ENCODE assay signal across 7 mouse cellular contexts in the genomic region with DNA sequence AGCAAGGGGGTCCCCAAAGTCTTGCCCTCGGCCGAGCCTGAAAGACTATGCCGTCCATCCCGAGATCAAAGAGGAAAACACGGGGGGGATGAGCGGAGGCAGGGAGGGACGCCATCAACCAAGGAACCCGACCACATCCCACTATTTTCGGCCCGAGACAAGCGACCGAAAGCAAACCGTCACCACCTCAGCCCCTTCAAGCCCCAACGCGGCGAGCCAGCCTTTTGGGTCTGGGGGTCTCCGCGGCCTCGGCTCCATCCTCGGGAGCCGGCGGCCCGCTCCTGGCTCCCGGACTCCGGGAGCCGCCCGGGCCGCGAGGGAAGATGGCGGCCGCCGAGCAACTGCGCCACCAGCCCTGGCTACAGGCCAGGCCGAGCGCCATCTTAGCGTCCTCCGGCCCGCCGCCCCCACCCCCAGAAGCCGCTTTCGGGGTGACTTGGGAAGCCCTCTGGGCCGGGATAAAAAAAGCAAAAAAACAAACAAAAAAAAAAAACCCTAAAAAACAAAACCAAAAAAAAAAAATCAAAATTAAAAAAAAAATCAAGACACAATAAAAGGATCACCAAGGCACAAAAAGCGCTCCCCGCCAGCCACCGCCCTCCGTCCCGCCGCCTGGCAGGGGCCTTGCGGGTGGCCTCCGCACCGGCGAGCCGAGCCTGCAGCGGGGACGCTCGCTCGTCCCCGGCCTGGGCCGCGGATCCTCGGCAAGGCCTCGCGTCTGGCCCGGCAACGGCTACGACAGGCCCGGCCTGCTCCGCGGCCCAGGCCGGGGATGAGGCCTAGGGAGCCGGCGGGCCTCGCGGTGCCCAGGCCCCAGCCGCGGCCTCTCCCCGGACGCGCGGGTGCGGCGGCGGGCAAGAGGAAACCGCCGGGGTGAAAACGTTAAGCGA. TPM values are rescaled to one million over a fixed set of nuclear protein-coding genes. Genes with fewer than 3 reads are reported as not detected.
DNase-seq lines count a peak whose midpoint lies in the region; ATAC-seq and TF ChIP-seq lines count a peak whose summit lies in the region.

No protein-coding gene starts in this region.

- H3K79me2 ChIP-seq in liver, adult 2 months (ENCODE audit: control insufficient read depth, insufficient read depth, low read length): peaks cover 14% of the 10 kb centered on the region; the same call in 1 of the 2 replicates
- peaks cover 32% of the 10 kb centered on the region for H3K79me2 ChIP-seq in myocyte (ENCODE audit: control insufficient read depth, insufficient read depth)

- peaks cover 22% of the 10 kb centered on the region for H3K4me1 ChIP-seq in embryonic facial prominence, embryonic 12.5 days
- H3K4me1 ChIP-seq in liver, adult 2 months (ENCODE audit: control insufficient read depth, insufficient read depth, low read length): peaks cover 8% of the 10 kb centered on the region

- H3K27ac ChIP-seq in embryonic facial prominence, embryonic 12.5 days: peak overlapping the region; percentile 100
- peak overlapping the region; percentile 100 for H3K27ac ChIP-seq in liver, adult 2 months (replicated peaks; ENCODE audit: insufficient read depth, low read depth, low read length)

- peak overlapping the region; percentile 63 for H3K4me2 ChIP-seq in embryonic facial prominence, embryonic 12.5 days (replicated peaks)
- peak overlapping the region; percentile 77 for H3K4me2 ChIP-seq in myocyte (ENCODE audit: low read depth)

- WGBS in embryonic facial prominence, embryonic 12.5 days: under 1% methylated on average over 85 of the region's 87 CpGs
- under 1% methylated on average over 87 of the region's 87 CpGs for WGBS in liver, adult 2 months

- H3K9ac ChIP-seq in embryonic facial prominence, embryonic 12.5 days: peak overlapping the region; percentile 100
- H3K9ac ChIP-seq in liver, adult 2 months (ENCODE audit: low read depth, low read length): peak overlapping the region; percentile 100

- DNase-seq in adrenal gland, postnatal 25 days: peak; percentile 87
- DNase-seq in heart, adult 8-10 months (ENCODE audit: low spot score): peak; percentile 68
- peak; percentile 78 for DNase-seq in kidney, adult 9 months
- no peak for DNase-seq in liver, adult 2 months (ENCODE audit: extremely low read depth, low read depth, low spot score)
- peak; percentile 71 to 75 for DNase-seq in spleen, postnatal 36 days (ENCODE audit: low spot score in 2 of 2)

- H3K4me3 ChIP-seq in embryonic facial prominence, embryonic 12.5 days: peak overlapping the region; percentile 94
- peak overlapping the region; percentile 100 for H3K4me3 ChIP-seq in liver, adult 2 months (ENCODE audit: insufficient read depth, low read depth, low read length)
- peak overlapping the region; percentile 85 for H3K4me3 ChIP-seq in myocyte

- H3ac ChIP-seq in myocyte (ENCODE audit: control insufficient read depth, insufficient read length): peak overlapping the region; percentile 98

- no peak for TF ChIP-seq CTCF in liver, adult 2 months (IDR thresholded peaks at IDR 0.05; ENCODE audit: low read depth, low read length)

- no peaks in the 10 kb centered on the region for H3K9me3 ChIP-seq in embryonic facial prominence, embryonic 12.5 days

- no peak for TF ChIP-seq POLR2A in liver, adult 2 months (IDR thresholded peaks at IDR 0.05; ENCODE audit: extremely low read depth, insufficient read depth, low read length)
- TF ChIP-seq POLR2A in myocyte (IDR thresholded peaks at IDR 0.05; ENCODE audit: insufficient read length, low read depth): peak; percentile 41

- no peak for ATAC-seq in embryonic facial prominence, embryonic 12.5 days (ENCODE audit: insufficient number of reproducible peaks, insufficient read depth, low FRiP score, low TSS enrichment)

- no peaks in the 10 kb centered on the region for H3K27me3 ChIP-seq in embryonic facial prominence, embryonic 12.5 days
- no peaks in the 10 kb centered on the region for H3K27me3 ChIP-seq in liver, adult 2 months (ENCODE audit: control insufficient read depth, insufficient read depth, low read length)
- H3K27me3 ChIP-seq in myocyte (ENCODE audit: control insufficient read depth, insufficient read depth, insufficient read length): no peaks in the 10 kb centered on the region

- H3K36me3 ChIP-seq in embryonic facial prominence, embryonic 12.5 days: no peaks in the 10 kb centered on the region
- no peaks in the 10 kb centered on the region for H3K36me3 ChIP-seq in liver, adult 2 months (ENCODE audit: control insufficient read depth, insufficient read depth, low read length)
- H3K36me3 ChIP-seq in myocyte (ENCODE audit: control insufficient read depth, insufficient read depth): no peaks in the 10 kb centered on the region

TF ChIP-seq in myocyte, 11 proteins besides CTCF, POLR2A, EP300 and RAD21:
- TF ChIP-seq CEBPB (IDR thresholded peaks at IDR 0.05; ENCODE audit: insufficient read depth, poor library complexity, severe bottlenecking): no peak
- TF ChIP-seq REST (IDR thresholded peaks at IDR 0.05; ENCODE audit: insufficient read depth, insufficient read length): no peak
- peak in 1 of 3 experiments; percentile 41 for TF ChIP-seq MYOG (IDR thresholded peaks at IDR 0.05; ENCODE audit: control insufficient read depth in 1 of 3, insufficient read depth in 1 of 3, insufficient read length in 2 of 3, low read depth in 2 of 3)
- no peak for TF ChIP-seq USF1 (IDR thresholded peaks at IDR 0.05; ENCODE audit: low read depth)
- peak in 1 of 3 experiments; percentile 18 for TF ChIP-seq MYOD1 (IDR thresholded peaks at IDR 0.05; ENCODE audit: control insufficient read depth in 1 of 3, insufficient read length in 2 of 3, low read depth in 2 of 3)
- TF ChIP-seq POLR2AphosphoS2 (IDR thresholded peaks at IDR 0.05; ENCODE audit: insufficient read length, low read depth): peak; percentile 71
- no peak for TF ChIP-seq E2F4 (IDR thresholded peaks at IDR 0.05; ENCODE audit: insufficient read depth)
- no peak for TF ChIP-seq TCF12 (IDR thresholded peaks at IDR 0.05; ENCODE audit: insufficient read depth, poor library complexity, severe bottlenecking)
- TF ChIP-seq TCF3 (IDR thresholded peaks at IDR 0.05; ENCODE audit: insufficient read length, low read depth): no peak
- no peak for TF ChIP-seq MAX (IDR thresholded peaks at IDR 0.05; ENCODE audit: low read depth)
- no peak for TF ChIP-seq SRF (IDR thresholded peaks at IDR 0.05; ENCODE audit: control insufficient read depth, insufficient read length, low read depth)

RNA-seq across cellular contexts. Expression of gene Bicral, which starts 1.6 kb away (rescaled TPM):
- 24.6 and 26.0 TPM in 2 replicates for total RNA-seq in adrenal gland, postnatal 25 days (2021)
- 4.6 and 5.5 TPM in 2 replicates for polyA plus RNA-seq in embryonic facial prominence, embryonic 12.5 days (2016; fragmentation: Nextera tagmentation; extraction: Ambion mirVana)
- total RNA-seq in heart, adult 8-10 months (2022): 10 to 100 TPM; 12.8 to 15.3 (median 14.4) TPM
- total RNA-seq in liver, adult 2 months (2014; rRNA removed): 7.9 and 13.5 TPM in 2 replicates
- polyA plus RNA-seq in liver, adult 2 months (2012; rRNA removed): 3.2 and 3.9 TPM in 2 replicates
- polyA plus RNA-seq in myocyte (2012; fragmentation: generic; extraction: Trizol): 5.1 TPM

RNA-seq across cellular contexts. Expression of gene Tbcc, which starts 33.8 kb away (rescaled TPM):
- total RNA-seq in adrenal gland, postnatal 25 days (2021): 19.7 and 24.3 TPM in 2 replicates
- 80.2 and 83.7 TPM in 2 replicates for polyA plus RNA-seq in embryonic facial prominence, embryonic 12.5 days (2016; fragmentation: Nextera tagmentation; extraction: Ambion mirVana)
- total RNA-seq in heart, adult 8-10 months (2022): 10 to 100 TPM; 15.4 to 18.6 (median 17.3) TPM
- 8.5 and 10.0 TPM in 2 replicates for total RNA-seq in liver, adult 2 months (2014; rRNA removed)
- polyA plus RNA-seq in liver, adult 2 months (2012; rRNA removed): 16.0 and 17.0 TPM in 2 replicates
- polyA plus RNA-seq in myocyte (2012; fragmentation: generic; extraction: Trizol): 46.1 TPM

RNA-seq across cellular contexts. Expression of gene Prph2, which starts 53.5 kb away (rescaled TPM):
- total RNA-seq in adrenal gland, postnatal 25 days (2021): not detected in 2 replicates
- 0.09 TPM in 1 of 2 replicates, not detected in the other for polyA plus RNA-seq in embryonic facial prominence, embryonic 12.5 days (2016; fragmentation: Nextera tagmentation; extraction: Ambion mirVana)
- total RNA-seq in heart, adult 8-10 months (2022): not detected
- total RNA-seq in liver, adult 2 months (2014; rRNA removed): not detected in 2 replicates
- 0.02 TPM in 1 of 2 replicates, not detected in the other for polyA plus RNA-seq in liver, adult 2 months (2012; rRNA removed)
- polyA plus RNA-seq in myocyte (2012; fragmentation: generic; extraction: Trizol): not detected
